Mouse (Mus musculus): ENCODE data around the gene Cox10.

- TF ChIP-seq CTCF (conservative IDR thresholded peaks at IDR 0.05; ENCODE audit: insufficient read depth, insufficient read length, low read depth, low read length) = no peak
- TF ChIP-seq POLR2A (IDR thresholded peaks at IDR 0.05; ENCODE audit: low read depth, low read length) = no peak
Measured at GRCm38 (mm10) chr11:64063130-64063529, 16.1 kb downstream of the Cox10 start.

All from kidney, adult 2 months (tissue).